Mouse (Mus musculus): ENCODE results near the gene Cfap97d2. TPM values are rescaled to one million over a fixed set of nuclear protein-coding genes. Genes with fewer than 3 reads are reported as not detected.

Gene Cfap97d2
- polyA plus RNA-seq, 1 experiment from 2014 or later, result 1.0 TPM

- Histone ChIP-seq H3K9me3 (ENCODE audit: control insufficient read depth, low read length) (no peaks in the 10 kb centered on the region), H3K4me2 (replicated peaks; ENCODE audit: low read depth, low read length) (no peak overlapping the region), H3K27me3 (ENCODE audit: control insufficient read depth, insufficient read depth, low read length) (no peaks in the 10 kb centered on the region), H3K9ac (ENCODE audit: low read depth, low read length) (no peak overlapping the region), H3K36me3 (ENCODE audit: control insufficient read depth, insufficient read depth, low read length) (no peaks in the 10 kb centered on the region), H3K4me3 (ENCODE audit: low read depth, low read length) (no peak overlapping the region), H3K27ac (ENCODE audit: low read depth, low read length) (no peak overlapping the region), H3K4me1 (replicated peaks; ENCODE audit: control insufficient read depth, insufficient read depth, low read length) (no peaks in the 10 kb centered on the region)
- no peak for ATAC-seq (ENCODE audit: low FRiP score)
- 89% methylated on average over 10 of the region's 10 CpGs for WGBS
- no peak for DNase-seq (ENCODE audit: low spot score)
Observed at GRCm38 (mm10) chr8:13671246-13672003, 34.3 kb upstream of the Cfap97d2 start.

GRCm38 (mm10) chr8:13673215-13673614, 32.5 kb upstream of the Cfap97d2 start:
- 72% methylated on average over 4 of the region's 4 CpGs for WGBS
- Histone ChIP-seq H3K27ac (ENCODE audit: low read depth, low read length) (no peak overlapping the region), H3K4me3 (ENCODE audit: low read depth, low read length) (no peak overlapping the region), H3K9ac (ENCODE audit: low read depth, low read length) (no peak overlapping the region), H3K27me3 (ENCODE audit: control insufficient read depth, insufficient read depth, low read length) (no peaks in the 10 kb centered on the region), H3K36me3 (ENCODE audit: control insufficient read depth, insufficient read depth, low read length) (no peaks in the 10 kb centered on the region), H3K9me3 (ENCODE audit: control insufficient read depth, low read length) (no peaks in the 10 kb centered on the region), H3K4me1 (replicated peaks; ENCODE audit: control insufficient read depth, insufficient read depth, low read length) (no peaks in the 10 kb centered on the region), H3K4me2 (replicated peaks; ENCODE audit: low read depth, low read length) (no peak overlapping the region)
- ATAC-seq (ENCODE audit: low FRiP score), result no peak
- no peak for DNase-seq (ENCODE audit: low spot score)

GRCm38 (mm10) chr8:13674294-13675010, 31.2 kb upstream of the Cfap97d2 start:
- ATAC-seq (ENCODE audit: low FRiP score) (no peak), DNase-seq (ENCODE audit: low spot score) (no peak)
- Histone ChIP-seq H3K4me2 (replicated peaks; ENCODE audit: low read depth, low read length) (no peak overlapping the region), H3K36me3 (ENCODE audit: control insufficient read depth, insufficient read depth, low read length) (no peaks in the 10 kb centered on the region), H3K4me3 (ENCODE audit: low read depth, low read length) (no peak overlapping the region), H3K9ac (ENCODE audit: low read depth, low read length) (no peak overlapping the region), H3K27me3 (ENCODE audit: control insufficient read depth, insufficient read depth, low read length) (no peaks in the 10 kb centered on the region; the same call in 1 of the 2 replicates), H3K27ac (ENCODE audit: low read depth, low read length) (no peak overlapping the region), H3K9me3 (ENCODE audit: control insufficient read depth, low read length) (no peaks in the 10 kb centered on the region), H3K4me1 (replicated peaks; ENCODE audit: control insufficient read depth, insufficient read depth, low read length) (no peaks in the 10 kb centered on the region)
- WGBS, result 69% methylated on average over 12 of the region's 12 CpGs

GRCm38 (mm10) chr8:13675121-13675520, 30.6 kb upstream of the Cfap97d2 start:
- WGBS, result 89% methylated on average over 4 of the region's 4 CpGs
- Histone ChIP-seq H3K27me3 (ENCODE audit: control insufficient read depth, insufficient read depth, low read length) (no peaks in the 10 kb centered on the region; the same call in 1 of the 2 replicates), H3K9me3 (ENCODE audit: control insufficient read depth, low read length) (no peaks in the 10 kb centered on the region), H3K4me1 (replicated peaks; ENCODE audit: control insufficient read depth, insufficient read depth, low read length) (no peaks in the 10 kb centered on the region), H3K4me3 (ENCODE audit: low read depth, low read length) (no peak overlapping the region), H3K4me2 (replicated peaks; ENCODE audit: low read depth, low read length) (no peak overlapping the region), H3K36me3 (ENCODE audit: control insufficient read depth, insufficient read depth, low read length) (no peaks in the 10 kb centered on the region), H3K9ac (ENCODE audit: low read depth, low read length) (no peak overlapping the region), H3K27ac (ENCODE audit: low read depth, low read length) (no peak overlapping the region)
- DNase-seq (ENCODE audit: low spot score) (no peak), ATAC-seq (ENCODE audit: low FRiP score) (no peak)

- no peak for DNase-seq (ENCODE audit: low spot score)
- Histone ChIP-seq H3K9ac (ENCODE audit: low read depth, low read length) (no peak overlapping the region), H3K9me3 (ENCODE audit: control insufficient read depth, low read length) (no peaks in the 10 kb centered on the region), H3K27ac (ENCODE audit: low read depth, low read length) (no peak overlapping the region), H3K36me3 (ENCODE audit: control insufficient read depth, insufficient read depth, low read length) (no peaks in the 10 kb centered on the region), H3K4me2 (replicated peaks; ENCODE audit: low read depth, low read length) (peak overlapping the region; percentile 84), H3K4me3 (ENCODE audit: low read depth, low read length) (peak overlapping the region; percentile 67), H3K4me1 (replicated peaks; ENCODE audit: control insufficient read depth, insufficient read depth, low read length) (no peaks in the 10 kb centered on the region), H3K27me3 (ENCODE audit: control insufficient read depth, insufficient read depth, low read length) (no peaks in the 10 kb centered on the region; the same call in 1 of the 2 replicates)
- 49% methylated on average over 8 of the region's 8 CpGs for WGBS
- ATAC-seq (ENCODE audit: low FRiP score), result no peak
Observed at GRCm38 (mm10) chr8:13675524-13675923, 30.2 kb upstream of the Cfap97d2 start.

GRCm38 (mm10) chr8:13676302-13676700, 29.4 kb upstream of the Cfap97d2 start:
- ATAC-seq (ENCODE audit: low FRiP score), result no peak
- Histone ChIP-seq H3K4me3 (ENCODE audit: low read depth, low read length) (peak overlapping the region; percentile 67), H3K4me2 (replicated peaks; ENCODE audit: low read depth, low read length) (peak overlapping the region; percentile 84), H3K9ac (ENCODE audit: low read depth, low read length) (peak overlapping the region; percentile 67), H3K4me1 (replicated peaks; ENCODE audit: control insufficient read depth, insufficient read depth, low read length) (no peaks in the 10 kb centered on the region), H3K27ac (ENCODE audit: low read depth, low read length) (0 out of 2 replicates have a peak overlapping the region, but pooled peaks have one; percentile 61), H3K27me3 (ENCODE audit: control insufficient read depth, insufficient read depth, low read length) (no peaks in the 10 kb centered on the region; the same call in 1 of the 2 replicates), H3K36me3 (ENCODE audit: control insufficient read depth, insufficient read depth, low read length) (no peaks in the 10 kb centered on the region), H3K9me3 (ENCODE audit: control insufficient read depth, low read length) (no peaks in the 10 kb centered on the region)
- DNase-seq (ENCODE audit: low spot score), result peak; percentile 68
- under 1% methylated on average over 12 of the region's 12 CpGs for WGBS

- Histone ChIP-seq H3K27me3 (ENCODE audit: control insufficient read depth, insufficient read depth, low read length) (no peaks in the 10 kb centered on the region; the same call in 1 of the 2 replicates), H3K4me1 (replicated peaks; ENCODE audit: control insufficient read depth, insufficient read depth, low read length) (no peaks in the 10 kb centered on the region), H3K36me3 (ENCODE audit: control insufficient read depth, insufficient read depth, low read length) (no peaks in the 10 kb centered on the region), H3K9ac (ENCODE audit: low read depth, low read length) (peak overlapping the region; percentile 67), H3K9me3 (ENCODE audit: control insufficient read depth, low read length) (no peaks in the 10 kb centered on the region), H3K27ac (ENCODE audit: low read depth, low read length) (peak overlapping the region; percentile 61), H3K4me2 (replicated peaks; ENCODE audit: low read depth, low read length) (peak overlapping the region; percentile 84), H3K4me3 (ENCODE audit: low read depth, low read length) (peak overlapping the region; percentile 67)
- peak; percentile 79 for DNase-seq (ENCODE audit: low spot score)
- ATAC-seq (ENCODE audit: low FRiP score), result peak; percentile 82
- WGBS, result under 1% methylated on average over 47 of the region's 47 CpGs
Observed at GRCm38 (mm10) chr8:13676701-13677412, 28.8 kb upstream of the Cfap97d2 start.

- H3K27me3 ChIP-seq (ENCODE audit: control insufficient read depth, insufficient read depth, low read length), result no peaks in the 10 kb centered on the region; the same call in 1 of the 2 replicates
- peak within 1 kb of the TSS; percentile 84 for H3K4me2 ChIP-seq (replicated peaks; ENCODE audit: low read depth, low read length)
- DNase-seq (ENCODE audit: low spot score), result peak; percentile 96
- H3K9me3 ChIP-seq (ENCODE audit: control insufficient read depth, low read length), result no peaks in the 10 kb centered on the region
- no peaks in the 10 kb centered on the region for H3K4me1 ChIP-seq (replicated peaks; ENCODE audit: control insufficient read depth, insufficient read depth, low read length)
- H3K36me3 ChIP-seq (ENCODE audit: control insufficient read depth, insufficient read depth, low read length), result no peaks in the 10 kb centered on the region
- under 1% methylated on average over 41 of the region's 42 CpGs for WGBS
- H3K9ac ChIP-seq (ENCODE audit: low read depth, low read length), result peak within 1 kb of the TSS; percentile 67
- H3K4me3 ChIP-seq (ENCODE audit: low read depth, low read length), result peak within 1 kb of the TSS; percentile 67
- H3K27ac ChIP-seq (ENCODE audit: low read depth, low read length), result peak within 1 kb of the TSS; percentile 61
- peak; percentile 98 for ATAC-seq (ENCODE audit: low FRiP score)
Observed at GRCm38 (mm10) chr8:13677413-13677883, 28.2 kb upstream of the Cfap97d2 start, which contains the start of gene Rasa3. Rasa3 (minus strand) TSS chr8:13677603.
